Mouse (Mus musculus): ENCODE results near the gene 2900026A02Rik. TPM values are rescaled to one million over a fixed set of nuclear protein-coding genes. Genes with fewer than 3 reads are reported as not detected.
"Not testable (repeated sequence)": the region's sequence is repeated elsewhere in the genome, so short reads cannot be mapped to it uniquely, and the experiment has no call there.

The 2900026A02Rik gene
- total RNA-seq, 1 experiment from 2014 or later, result 0.23 TPM

DNA sequence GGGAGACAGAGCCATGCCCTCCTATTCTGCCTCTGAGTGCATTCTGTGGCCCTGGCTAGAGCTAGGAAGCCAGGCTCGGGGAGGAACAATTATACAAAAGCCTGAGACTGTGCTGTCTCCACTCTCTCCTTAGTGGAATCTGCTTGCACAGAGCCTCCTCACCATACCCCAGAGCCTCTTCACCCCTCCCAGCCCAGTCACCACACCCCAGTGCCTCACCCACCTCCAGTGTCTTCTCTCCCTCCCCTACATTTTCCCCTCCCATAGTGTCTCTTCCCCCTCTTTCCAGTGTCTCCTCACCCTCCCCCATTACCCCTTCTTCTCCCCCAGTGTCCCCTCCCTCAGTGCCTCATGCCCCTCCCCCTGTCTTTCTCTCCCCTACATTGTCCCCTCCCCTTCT, 110.1 kb downstream of the 2900026A02Rik start:
- ATAC-seq (ENCODE audit: extremely low read depth, insufficient number of reproducible peaks, low FRiP score, poor library complexity, severe bottlenecking), result no peak

DNA sequence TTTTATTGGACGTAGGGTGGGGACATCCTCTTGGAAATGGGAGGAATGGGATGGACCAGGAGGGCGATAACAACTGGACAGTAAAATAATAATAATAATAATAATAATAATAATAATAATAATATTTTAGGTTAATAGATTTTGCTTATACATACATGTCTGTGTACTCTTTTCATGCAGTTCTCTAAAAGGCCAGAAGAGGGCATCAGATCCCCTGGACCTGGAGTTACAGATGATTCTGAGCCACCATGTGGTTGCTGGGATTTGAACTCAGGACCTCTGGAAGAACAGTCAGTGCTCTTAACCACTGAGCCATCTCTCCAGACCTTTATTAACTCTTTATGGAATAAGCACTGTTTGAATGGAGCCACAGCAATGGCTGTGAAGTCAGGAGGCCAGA, 111.4 kb downstream of the 2900026A02Rik start:
- ATAC-seq (ENCODE audit: extremely low read depth, insufficient number of reproducible peaks, low FRiP score, poor library complexity, severe bottlenecking), result not testable (repeated sequence)

GRCm38 (mm10) chr5:113108165-113108764, 112.8 kb downstream of the 2900026A02Rik start:
- no peak for ATAC-seq (ENCODE audit: extremely low read depth, insufficient number of reproducible peaks, low FRiP score, poor library complexity, severe bottlenecking)

GRCm38 (mm10) chr5:113107709-113108108, 113.3 kb downstream of the 2900026A02Rik start:
- no peak for ATAC-seq (ENCODE audit: extremely low read depth, insufficient number of reproducible peaks, low FRiP score, poor library complexity, severe bottlenecking)

GRCm38 (mm10) chr5:113106594-113106993, 114.4 kb downstream of the 2900026A02Rik start:
- no peak for ATAC-seq (ENCODE audit: extremely low read depth, insufficient number of reproducible peaks, low FRiP score, poor library complexity, severe bottlenecking)

GRCm38 (mm10) chr5:113105481-113105880, 115.6 kb downstream of the 2900026A02Rik start:
- no peak for ATAC-seq (ENCODE audit: extremely low read depth, insufficient number of reproducible peaks, low FRiP score, poor library complexity, severe bottlenecking)

DNA sequence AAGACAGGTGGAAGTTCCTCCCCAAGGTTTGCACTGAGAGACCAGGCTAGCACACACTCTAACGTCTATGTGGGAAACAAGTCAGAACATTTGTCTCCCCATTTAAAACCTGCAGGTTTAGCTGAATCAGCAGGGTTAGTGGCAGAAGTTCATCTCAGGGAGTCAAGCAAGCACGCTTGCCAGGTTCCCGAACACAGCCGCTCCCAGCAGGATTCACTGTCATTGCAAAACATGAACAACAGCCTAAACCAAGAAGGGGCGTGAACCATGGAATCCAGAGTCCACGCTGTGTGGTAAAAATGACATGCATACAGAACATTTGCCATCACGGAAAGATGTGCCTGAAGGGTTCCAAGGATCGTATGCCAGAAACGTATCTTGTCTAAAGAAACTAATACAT, 116.0 kb downstream of the 2900026A02Rik start:
- no peak for ATAC-seq (ENCODE audit: extremely low read depth, insufficient number of reproducible peaks, low FRiP score, poor library complexity, severe bottlenecking)

GRCm38 (mm10) chr5:113102455-113102854, 118.6 kb downstream of the 2900026A02Rik start:
- no peak for ATAC-seq (ENCODE audit: extremely low read depth, insufficient number of reproducible peaks, low FRiP score, poor library complexity, severe bottlenecking)

DNA sequence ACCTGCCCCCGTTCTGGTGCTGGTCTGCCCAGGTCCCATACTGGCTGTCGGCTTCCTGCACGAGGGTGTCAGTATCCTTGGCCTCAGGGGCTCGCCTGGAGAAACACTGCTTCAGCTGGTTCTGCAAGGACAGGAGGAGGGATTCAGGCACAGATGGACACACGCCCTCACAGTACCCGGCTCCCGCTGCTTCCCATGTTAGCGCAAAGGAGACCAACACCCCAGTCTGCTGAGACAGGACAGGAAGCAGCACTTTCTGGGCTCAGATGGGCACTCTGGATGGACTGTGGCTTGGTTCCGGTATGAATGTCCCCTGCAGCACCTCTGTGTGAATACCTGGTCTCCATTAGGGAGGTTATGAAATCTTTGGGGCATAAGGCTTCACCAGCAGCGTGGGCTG, 119.6 kb downstream of the 2900026A02Rik start:
- ATAC-seq (ENCODE audit: extremely low read depth, insufficient number of reproducible peaks, low FRiP score, poor library complexity, severe bottlenecking), result no peak

- ATAC-seq (ENCODE audit: extremely low read depth, insufficient number of reproducible peaks, low FRiP score, poor library complexity, severe bottlenecking), result no peak
These were observed 120.6 kb downstream of the 2900026A02Rik start for GRCm38 (mm10) chr5:113100422-113100821.

- peak; percentile 57 for ATAC-seq (ENCODE audit: extremely low read depth, insufficient number of reproducible peaks, low FRiP score, poor library complexity, severe bottlenecking)
These were observed 121.5 kb downstream of the 2900026A02Rik start for GRCm38 (mm10) chr5:113099546-113099945.

DNA sequence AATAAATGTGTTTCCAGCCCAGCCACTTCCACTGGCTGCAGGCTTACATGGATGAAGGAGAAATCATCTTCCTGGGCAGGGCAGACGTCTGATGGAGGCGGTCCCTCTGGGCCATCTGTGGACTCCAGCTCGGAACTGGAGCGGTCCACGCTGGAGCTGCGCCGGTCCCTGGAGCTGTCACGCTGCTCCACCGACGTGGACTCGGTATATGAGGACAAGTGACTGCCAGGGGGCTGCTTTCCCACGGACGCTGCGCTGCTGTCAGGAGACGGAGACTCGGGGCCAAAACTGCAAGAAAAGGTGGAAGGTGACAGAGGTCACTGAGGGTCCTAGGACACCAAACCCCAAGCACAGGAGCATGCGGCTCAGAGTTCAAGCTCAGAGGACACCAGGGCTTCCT, 123.5 kb downstream of the 2900026A02Rik start:
- ATAC-seq (ENCODE audit: extremely low read depth, insufficient number of reproducible peaks, low FRiP score, poor library complexity, severe bottlenecking), result no peak

GRCm38 (mm10) chr5:113095456-113095855, 125.6 kb downstream of the 2900026A02Rik start:
- ATAC-seq (ENCODE audit: extremely low read depth, insufficient number of reproducible peaks, low FRiP score, poor library complexity, severe bottlenecking), result no peak

DNA sequence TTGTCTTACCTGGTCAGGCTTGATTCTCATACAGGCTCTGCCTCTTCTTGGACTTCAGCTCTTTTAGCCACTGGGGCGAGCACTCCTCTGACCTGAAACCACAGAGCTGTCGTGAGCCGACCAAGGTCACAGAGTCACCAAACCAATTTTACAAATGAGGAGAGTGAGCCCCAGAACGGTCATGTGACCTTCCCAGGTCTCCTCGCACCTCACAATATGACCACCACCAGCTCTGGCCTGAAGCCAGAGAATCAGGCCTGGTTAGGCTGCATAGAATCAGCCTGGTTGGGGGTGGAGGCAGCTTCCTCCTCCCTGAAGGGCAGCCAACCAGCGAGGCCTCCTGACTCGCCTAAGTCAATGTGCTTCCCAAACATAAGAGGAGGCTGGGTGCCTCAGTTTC, 128.6 kb downstream of the 2900026A02Rik start:
- ATAC-seq (ENCODE audit: extremely low read depth, insufficient number of reproducible peaks, low FRiP score, poor library complexity, severe bottlenecking), result no peak

DNA sequence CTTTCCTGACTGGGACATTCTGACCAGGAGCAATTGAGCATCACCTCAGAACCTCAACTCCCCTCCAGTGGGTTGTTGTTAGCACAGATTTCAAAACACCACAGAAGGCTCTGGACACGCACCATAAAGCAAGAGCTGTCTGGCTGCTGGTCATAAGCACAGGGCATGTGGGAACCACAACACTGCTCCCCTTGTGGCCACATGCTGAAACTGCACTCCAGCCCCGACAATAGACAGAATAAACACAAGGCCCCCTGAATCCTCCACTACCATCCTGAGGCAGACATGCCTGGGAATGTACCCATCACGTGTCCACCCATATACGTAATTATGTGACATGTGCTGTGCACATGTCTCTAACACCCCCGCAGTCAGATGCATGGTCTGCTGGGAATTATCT, 129.9 kb downstream of the 2900026A02Rik start:
- no peak for ATAC-seq (ENCODE audit: extremely low read depth, insufficient number of reproducible peaks, low FRiP score, poor library complexity, severe bottlenecking)

DNA sequence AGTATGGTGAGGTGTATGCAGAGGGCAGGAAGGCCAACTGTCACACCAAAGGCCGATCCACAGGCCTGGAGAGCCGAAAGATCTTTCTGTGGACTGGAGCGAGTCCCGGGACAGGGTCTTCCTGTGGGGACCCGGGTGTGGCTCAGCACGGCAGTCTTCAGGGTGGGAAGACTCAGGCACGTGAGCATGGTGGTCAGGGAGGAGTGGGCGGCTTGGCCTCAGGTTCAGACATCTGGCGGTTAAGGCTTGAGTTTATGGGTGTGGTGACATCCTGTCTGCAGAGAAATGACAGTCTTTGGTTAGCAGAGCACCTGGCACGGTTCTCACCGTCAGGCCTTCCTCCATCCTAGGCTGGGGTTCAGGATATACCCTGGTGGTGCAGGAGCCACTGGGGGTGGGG, 130.3 kb downstream of the 2900026A02Rik start:
- no peak for ATAC-seq (ENCODE audit: extremely low read depth, insufficient number of reproducible peaks, low FRiP score, poor library complexity, severe bottlenecking)

- no peak for ATAC-seq (ENCODE audit: extremely low read depth, insufficient number of reproducible peaks, low FRiP score, poor library complexity, severe bottlenecking)
These were observed 130.9 kb downstream of the 2900026A02Rik start for GRCm38 (mm10) chr5:113090077-113090690.

DNA sequence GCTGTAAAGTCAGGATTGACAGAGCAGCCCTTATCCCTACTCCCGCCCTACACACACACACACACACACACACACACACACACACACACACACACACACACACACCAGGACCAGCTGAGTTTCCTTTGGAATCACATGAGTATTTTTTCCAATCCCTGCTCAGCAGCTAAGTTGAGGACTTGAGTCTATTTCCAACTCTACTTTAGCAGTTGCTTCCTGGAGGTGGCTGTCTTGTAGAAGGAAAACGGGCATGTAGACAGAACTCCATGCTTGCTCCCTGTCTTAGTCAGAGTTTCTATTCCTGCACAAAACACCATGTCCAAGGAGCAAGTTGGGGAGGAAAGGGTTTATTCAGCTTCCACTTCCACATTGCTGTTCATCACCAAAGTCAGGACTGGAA, 133.6 kb downstream of the 2900026A02Rik start:
- ATAC-seq (ENCODE audit: extremely low read depth, insufficient number of reproducible peaks, low FRiP score, poor library complexity, severe bottlenecking), result no peak

DNA sequence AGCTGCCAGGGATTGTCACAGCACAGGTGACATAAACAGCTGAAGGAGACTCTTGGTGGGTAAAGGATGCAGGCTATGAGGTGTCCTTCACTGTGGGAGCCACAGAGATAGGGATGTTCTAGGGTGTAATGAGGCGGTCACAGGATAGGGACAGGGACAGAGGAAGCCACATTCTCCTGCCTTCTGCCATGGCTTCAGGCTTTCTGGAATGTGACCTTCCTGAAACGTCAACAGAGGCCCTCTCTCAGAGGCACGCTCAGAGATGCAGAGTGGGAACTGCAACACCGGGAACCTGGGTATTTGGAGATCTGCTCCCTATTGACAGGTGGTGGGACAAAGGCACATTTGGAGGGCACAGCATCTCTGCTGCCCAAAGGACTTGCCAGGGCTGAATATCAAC, 134.0 kb downstream of the 2900026A02Rik start:
- no peak for ATAC-seq (ENCODE audit: extremely low read depth, insufficient number of reproducible peaks, low FRiP score, poor library complexity, severe bottlenecking)

- ATAC-seq (ENCODE audit: extremely low read depth, insufficient number of reproducible peaks, low FRiP score, poor library complexity, severe bottlenecking), result no peak
These were observed 134.6 kb downstream of the 2900026A02Rik start for GRCm38 (mm10) chr5:113086439-113086838.

- ATAC-seq (ENCODE audit: extremely low read depth, insufficient number of reproducible peaks, low FRiP score, poor library complexity, severe bottlenecking), result no peak
These were observed 135.1 kb downstream of the 2900026A02Rik start for GRCm38 (mm10) chr5:113085931-113086330.

Measured in neutrophil, adult 5-6 weeks (primary cell).